Mouse (Mus musculus) embryonic facial prominence, embryonic 14.5 days (tissue): Measurements from ENCODE around the gene Cdx2. TPM values are rescaled to one million over a fixed set of nuclear protein-coding genes. Genes with fewer than 3 reads are reported as not detected.

Experiments used
- ATAC-seq: fragments of 200-750 bp; cut with Nextera tagmentation; 2 replicates; pipeline ENCODE4 v1.8.0; 2017; ENCODE audit warnings: low read depth, moderate number of reproducible peaks, moderate TSS enrichment
- DNase-seq: peaks from one replicate; pipeline ENCODE4 v3.0.0-alpha.2; 2015; ENCODE audit warnings: low spot score
- H3K27ac ChIP-seq: fragments of 300-500 bp; sonication (generic); replicated peaks from 2 replicates; pipeline ENCODE4 v1.5.1; 2014; ENCODE audit warnings: low read depth, mild to moderate bottlenecking, low read length, moderate library complexity
- H3K27me3 ChIP-seq: fragments of 300-500 bp; sonication (generic); replicated peaks from 2 replicates; pipeline ENCODE4 v1.6.1; 2014; ENCODE audit warnings: low read length; ENCODE audit not compliant: control insufficient read depth, insufficient read depth
- H3K36me3 ChIP-seq: fragments of 300-500 bp; sonication (generic); 2 replicates; pipeline ENCODE4 v1.6.1; 2014; ENCODE audit warnings: low read length, mixed read lengths; ENCODE audit not compliant: control insufficient read depth, insufficient read depth
- H3K4me1 ChIP-seq: fragments of 300-500 bp; sonication (generic); 2 replicates; pipeline ENCODE4 v1.6.1; 2014; ENCODE audit warnings: antibody characterized with exemption, low read length; ENCODE audit not compliant: control insufficient read depth, insufficient read depth
- H3K4me2 ChIP-seq: fragments of 300-500 bp; sonication (generic); 2 replicates; pipeline ENCODE4 v1.6.1; 2014; ENCODE audit warnings: low read depth, mild to moderate bottlenecking, low read length, moderate library complexity, mixed read lengths
- H3K4me3 ChIP-seq: fragments of 300-500 bp; sonication (generic); 2 replicates; pipeline ENCODE4 v1.5.1; 2014; ENCODE audit warnings: low read depth, mild to moderate bottlenecking, low read length
- H3K9ac ChIP-seq: fragments of 300-500 bp; sonication (generic); 2 replicates; pipeline ENCODE4 v1.6.1; 2014; ENCODE audit warnings: low read depth, mild to moderate bottlenecking, low read length, moderate library complexity, mixed read lengths
- H3K9me3 ChIP-seq: fragments of 300-500 bp; sonication (generic); 2 replicates; pipeline ENCODE4 v1.6.1; 2016; ENCODE audit warnings: low read length; ENCODE audit not compliant: control insufficient read depth
- WGBS: fragments of 180-500 bp; shearing (Covaris S2); extraction: QIAGEN DNeasy Blood & Tissue Kit; methylation state at CpG from one replicate; pipeline ENCODE4 v1.1.7; 2014; 5-methylcytosine and 5-hydroxymethylcytosine counted together
- polyA plus RNA-seq: library from polyadenylated mRNA; unstranded; fragments of >200 nt; fragmentation: Nextera tagmentation; extraction: Ambion mirVana; gene quantifications from 2 replicates; pipeline ENCODE4 v1.2.1, GENCODE M21; 2014

The Cdx2 gene
- polyA plus RNA-seq, 1 experiment from 2014 or later, result not detected

GRCm38 (mm10) chr5:147272046-147272807 is 34.8 kb downstream of the Cdx2 start:
- DNase-seq, result no peak
- no peak overlapping the region for H3K4me3 ChIP-seq
- no peaks in the 10 kb centered on the region for H3K4me1 ChIP-seq
- no peak overlapping the region for H3K4me2 ChIP-seq
- no peaks in the 10 kb centered on the region for H3K9me3 ChIP-seq
- no peaks in the 10 kb centered on the region for H3K36me3 ChIP-seq
- no peak overlapping the region for H3K27ac ChIP-seq
- ATAC-seq, result no peak
- no peak overlapping the region for H3K9ac ChIP-seq
- peaks cover 98% of the 10 kb centered on the region for H3K27me3 ChIP-seq
- 3% methylated on average over 12 of the region's 12 CpGs for WGBS

GRCm38 (mm10) chr5:147270673-147271655 is 36.1 kb downstream of the Cdx2 start:
- H3K9ac ChIP-seq, result no peak overlapping the region
- H3K4me3 ChIP-seq, result no peak overlapping the region
- DNase-seq (no peak), ATAC-seq (no peak)
- H3K27ac ChIP-seq, result no peak overlapping the region
- no peak overlapping the region for H3K4me2 ChIP-seq
- H3K9me3 ChIP-seq, result no peaks in the 10 kb centered on the region
- no peaks in the 10 kb centered on the region for H3K4me1 ChIP-seq
- H3K36me3 ChIP-seq, result no peaks in the 10 kb centered on the region
- 2% methylated on average over 29 of the region's 29 CpGs for whole genome bisulfite sequencing
- H3K27me3 ChIP-seq, result peaks cover 98% of the 10 kb centered on the region

GRCm38 (mm10) chr5:147269926-147270672 is 37.0 kb downstream of the Cdx2 start, which contains the start of gene Pdx1:
TSS of gene Pdx1 (plus strand) at chr5:147269959.
- Histone ChIP-seq H3K9ac (no peak within 1 kb of the TSS), H3K4me3 (no peak within 1 kb of the TSS), H3K36me3 (no peaks in the 10 kb centered on the region), H3K9me3 (no peaks in the 10 kb centered on the region), H3K4me1 (no peaks in the 10 kb centered on the region), H3K4me2 (no peak within 1 kb of the TSS), H3K27ac (no peak within 1 kb of the TSS), H3K27me3 (peaks cover 98% of the 10 kb centered on the region)
- whole genome bisulfite sequencing, result under 1% methylated on average over 25 of the region's 44 CpGs
- ATAC-seq, result no peak
- DNase-seq, result no peak

DNA sequence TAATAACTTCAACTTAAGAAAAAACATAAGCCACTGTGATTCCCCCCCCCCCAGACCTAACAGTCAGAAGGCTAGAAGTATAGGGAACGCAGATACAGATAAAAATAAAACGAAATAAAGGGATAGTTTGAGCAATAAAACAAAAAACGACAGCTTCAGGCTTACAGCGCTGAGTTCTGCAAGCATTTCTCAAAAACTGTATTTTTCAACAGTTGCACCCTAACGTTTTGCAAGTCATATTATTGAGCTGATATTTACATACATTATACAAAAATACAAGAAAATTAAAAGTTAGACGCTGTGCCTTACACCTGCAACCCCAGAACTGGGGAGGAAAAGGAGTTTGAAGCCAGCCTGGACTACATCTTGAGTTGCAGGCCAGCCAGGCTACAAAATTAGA is 37.7 kb downstream of the Cdx2 start:
- no peaks in the 10 kb centered on the region for H3K9me3 ChIP-seq
- no peak overlapping the region for H3K4me2 ChIP-seq
- DNase-seq (no peak), ATAC-seq (no peak)
- no peaks in the 10 kb centered on the region for H3K4me1 ChIP-seq
- peaks cover 96% of the 10 kb centered on the region for H3K27me3 ChIP-seq
- H3K4me3 ChIP-seq, result no peak overlapping the region
- no peak overlapping the region for H3K27ac ChIP-seq
- no peaks in the 10 kb centered on the region for H3K36me3 ChIP-seq
- 7% methylated on average over 6 of the region's 6 CpGs for WGBS
- no peak overlapping the region for H3K9ac ChIP-seq

DNA sequence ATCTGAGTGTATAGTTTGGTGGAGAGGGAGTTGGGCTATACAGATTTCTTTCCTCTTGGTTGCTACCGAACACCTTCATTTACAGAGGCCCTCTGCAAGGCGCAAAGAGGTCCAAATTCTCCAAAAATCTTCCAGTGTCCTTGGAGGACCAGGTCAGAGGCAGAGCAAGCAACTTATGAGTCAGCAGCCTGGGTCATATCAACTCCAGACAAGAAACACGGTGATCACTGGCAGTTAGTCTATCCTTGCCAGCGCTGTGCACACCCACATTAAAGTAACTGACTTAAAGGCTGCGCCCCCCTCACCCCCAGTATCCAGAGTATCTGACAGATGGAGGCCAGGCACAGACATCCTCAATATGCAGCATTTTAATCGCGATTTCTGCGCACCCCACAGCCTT is 38.3 kb downstream of the Cdx2 start:
- no peak for DNase-seq
- 1% methylated on average over 8 of the region's 8 CpGs for WGBS

DNA sequence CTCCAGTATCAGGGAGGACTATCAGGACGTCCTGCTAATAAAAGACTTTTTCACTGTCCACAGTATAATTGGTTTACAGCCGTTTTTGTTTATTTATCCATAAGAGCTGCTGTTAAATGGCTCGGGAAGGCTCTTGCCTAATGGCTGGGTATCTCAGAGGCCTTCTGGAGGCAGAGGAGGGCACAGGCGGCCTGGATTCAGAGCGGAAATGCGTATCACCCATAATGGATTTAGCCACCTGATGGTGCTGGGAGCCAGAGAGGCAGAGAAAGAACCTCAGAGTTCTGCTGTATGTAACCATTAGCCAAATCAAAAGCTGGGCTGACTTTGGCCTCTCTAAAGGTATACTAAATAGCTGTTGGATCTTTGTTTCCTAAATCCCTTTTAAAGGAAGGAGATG is 39.6 kb downstream of the Cdx2 start:
- Histone ChIP-seq H3K36me3 (no peaks in the 10 kb centered on the region), H3K9ac (no peak overlapping the region), H3K9me3 (no peaks in the 10 kb centered on the region), H3K27ac (no peak overlapping the region), H3K4me2 (no peak overlapping the region), H3K4me3 (no peak overlapping the region), H3K4me1 (no peaks in the 10 kb centered on the region), H3K27me3 (peaks cover 94% of the 10 kb centered on the region)
- ATAC-seq (no peak), DNase-seq (no peak)
- WGBS, result 4% methylated on average over 6 of the region's 6 CpGs

More for the DNA sequence above, 38.3 kb downstream of the Cdx2 start:
- H3K4me1 ChIP-seq, result no peaks in the 10 kb centered on the region
- H3K4me3 ChIP-seq, result no peak overlapping the region
- H3K36me3 ChIP-seq, result no peaks in the 10 kb centered on the region
- H3K27me3 ChIP-seq, result peaks cover 98% of the 10 kb centered on the region
- no peak overlapping the region for H3K4me2 ChIP-seq
- H3K27ac ChIP-seq, result no peak overlapping the region
- no peak overlapping the region for H3K9ac ChIP-seq
- no peaks in the 10 kb centered on the region for H3K9me3 ChIP-seq
- no peak for ATAC-seq

DNA sequence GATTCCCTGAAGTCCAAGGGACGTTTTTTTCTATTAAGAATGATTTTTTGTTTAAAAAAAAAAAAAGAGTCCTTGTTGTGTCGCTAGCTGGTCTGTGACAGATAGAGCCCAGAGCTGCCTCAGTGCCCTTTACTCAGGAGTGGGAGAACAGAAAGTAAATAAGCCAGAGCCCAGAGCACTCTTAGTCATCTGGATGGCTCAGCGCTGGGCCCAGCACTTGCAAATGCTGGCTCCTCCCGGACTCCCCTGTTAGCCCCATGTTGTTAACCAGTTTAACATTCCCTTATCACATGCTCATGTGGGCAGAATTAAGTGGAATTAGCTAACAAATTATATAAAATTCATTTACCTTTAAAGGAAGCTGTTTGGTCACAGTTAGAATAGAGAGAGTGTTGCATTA is 43.1 kb downstream of the Cdx2 start:
- H3K36me3 ChIP-seq, result no peaks in the 10 kb centered on the region
- H3K9ac ChIP-seq, result no peak overlapping the region
- no peak overlapping the region for H3K4me3 ChIP-seq
- no peak overlapping the region for H3K4me2 ChIP-seq
- H3K9me3 ChIP-seq, result no peaks in the 10 kb centered on the region
- H3K27me3 ChIP-seq, result peaks cover 75% of the 10 kb centered on the region
- DNase-seq (no peak), ATAC-seq (no peak)
- 38% methylated on average over 4 of the region's 4 CpGs for WGBS
- no peak overlapping the region for H3K27ac ChIP-seq
- no peaks in the 10 kb centered on the region for H3K4me1 ChIP-seq

DNA sequence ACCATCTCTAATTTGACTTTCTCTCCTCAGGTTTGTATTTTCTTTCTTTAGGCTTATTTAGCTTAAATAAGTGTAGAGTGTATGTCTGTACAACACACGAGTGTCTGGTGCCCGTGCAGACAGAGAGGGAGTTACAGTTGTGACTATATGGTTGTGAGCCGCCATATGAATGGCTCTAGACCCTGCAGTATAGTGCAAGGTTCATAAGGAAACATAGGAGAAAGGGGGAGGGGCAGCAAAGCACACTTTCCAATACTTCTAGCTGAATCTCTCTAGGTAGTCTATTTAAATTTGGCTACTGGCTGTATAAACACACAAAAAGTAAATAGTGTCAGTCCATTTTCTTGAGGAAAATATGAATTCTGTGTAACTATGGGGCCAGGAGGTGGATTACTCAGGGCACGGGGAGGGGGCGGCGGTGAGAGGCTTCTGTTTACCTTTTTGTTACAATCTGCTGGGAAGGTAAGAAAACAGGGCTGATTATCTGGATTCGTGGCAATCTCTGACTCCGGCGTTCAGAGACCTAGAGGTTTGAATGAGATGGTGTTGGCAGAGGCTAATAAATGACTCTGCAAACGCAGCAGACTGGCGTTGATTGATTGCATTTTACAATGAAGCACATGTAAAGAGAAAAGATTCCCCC is 45.0 kb downstream of the Cdx2 start:
- DNase-seq (no peak), ATAC-seq (no peak)
- H3K36me3 ChIP-seq, result no peaks in the 10 kb centered on the region
- H3K4me2 ChIP-seq, result no peak overlapping the region
- H3K4me1 ChIP-seq, result no peaks in the 10 kb centered on the region
- H3K9ac ChIP-seq, result no peak overlapping the region
- H3K9me3 ChIP-seq, result no peaks in the 10 kb centered on the region
- WGBS, result 58% methylated on average over 11 of the region's 11 CpGs
- H3K4me3 ChIP-seq, result no peak overlapping the region
- no peak overlapping the region for H3K27ac ChIP-seq
- H3K27me3 ChIP-seq, result peaks cover 55% of the 10 kb centered on the region
